Mouse (Mus musculus): Measurements from ENCODE around the gene Pafah2. TPM values are rescaled to one million over a fixed set of nuclear protein-coding genes. Genes with fewer than 3 reads are reported as not detected.

The Pafah2 gene
- total RNA-seq, 1 experiment from 2014 or later = 3.8 TPM

GRCm38 (mm10) chr4:134471469-134471868 is 75.3 kb downstream of the Pafah2 start:
- ATAC-seq (replicated peaks; ENCODE audit: insufficient number of reproducible peaks, low FRiP score, low TSS enrichment, poor library complexity, severe bottlenecking) = no peak

GRCm38 (mm10) chr4:134473764-134474163 is 77.6 kb downstream of the Pafah2 start:
- ATAC-seq (replicated peaks; ENCODE audit: insufficient number of reproducible peaks, low FRiP score, low TSS enrichment, poor library complexity, severe bottlenecking) = no peak

GRCm38 (mm10) chr4:134474240-134474639 is 78.1 kb downstream of the Pafah2 start:
- no peak for ATAC-seq (replicated peaks; ENCODE audit: insufficient number of reproducible peaks, low FRiP score, low TSS enrichment, poor library complexity, severe bottlenecking)

GRCm38 (mm10) chr4:134476899-134477298 is 80.8 kb downstream of the Pafah2 start:
- no peak for ATAC-seq (replicated peaks; ENCODE audit: insufficient number of reproducible peaks, low FRiP score, low TSS enrichment, poor library complexity, severe bottlenecking)

Other genes with a start within 250 kb of the Pafah2 start
- gene Cep85, start 209.2 kb upstream of the Pafah2 start, total RNA-seq (2017) = 21.6 to 36.1 TPM (median 24.2 TPM) in 3 replicates
- not detected in 3 replicates for gene Gm7534, start 193.3 kb upstream of the Pafah2 start, total RNA-seq (2017)
- not detected in 3 replicates for gene Catsper4, start 168.9 kb upstream of the Pafah2 start, total RNA-seq (2017)
- gene Cnksr1, start 157.9 kb upstream of the Pafah2 start, total RNA-seq (2017) = not detected in 3 replicates
- gene E130218I03Rik, start 152.7 kb upstream of the Pafah2 start, total RNA-seq (2017) = 1.4 TPM in 1 of 3 replicates, not detected in the others
- gene Zfp593, start 150.7 kb upstream of the Pafah2 start, total RNA-seq (2017) = 2.8 to 8.7 TPM (median 6.0 TPM) in 3 replicates
- not detected in 3 replicates for gene Gm30191, start 149.4 kb upstream of the Pafah2 start, total RNA-seq (2017)
- gene Grrp1, start 142.2 kb upstream of the Pafah2 start, total RNA-seq (2017) = not detected in 3 replicates
- 14.7 to 25.2 TPM (median 21.5 TPM) in 3 replicates for gene Pdik1l, start 108.4 kb upstream of the Pafah2 start, total RNA-seq (2017)
- gene Trim63, start 81.2 kb upstream of the Pafah2 start, total RNA-seq (2017) = not detected in 3 replicates
- gene Slc30a2, start 53.1 kb upstream of the Pafah2 start, total RNA-seq (2017) = not detected in 3 replicates
- gene Extl1, start 12.5 kb upstream of the Pafah2 start, total RNA-seq (2017) = 0.29 TPM in 1 of 3 replicates, not detected in the others
- 17.1 to 48.5 TPM (median 25.0 TPM) in 3 replicates for gene Stmn1, start 72.0 kb downstream of the Pafah2 start, total RNA-seq (2017)
- 2.3 to 9.8 TPM (median 5.0 TPM) in 3 replicates for gene Paqr7, start 100.4 kb downstream of the Pafah2 start, total RNA-seq (2017)
- gene Aunip, start 114.7 kb downstream of the Pafah2 start, total RNA-seq (2017) = not detected in 3 replicates
- 35.4 to 39.0 TPM (median 37.6 TPM) in 3 replicates for gene Mtfr1l, start 139.1 kb downstream of the Pafah2 start, total RNA-seq (2017)
- gene Selenon, start 155.8 kb downstream of the Pafah2 start, total RNA-seq (2017) = 13.0 to 27.3 TPM (median 15.4 TPM) in 3 replicates

All from monocyte, adult 5-6 weeks (primary cell).